Mouse (Mus musculus) erythroblast, embryonic 14.5 days (primary cell): ENCODE results near the gene Dscam. TPM values are rescaled to one million over a fixed set of nuclear protein-coding genes. Genes with fewer than 3 reads are reported as not detected.

Experiments used
- H3K27me3 ChIP-seq: 2 replicates; pipeline ENCODE4 v1.6.1; 2012; ENCODE audit warnings: inconsistent platforms; ENCODE audit not compliant: control insufficient read depth
- H3K36me3 ChIP-seq: 2 replicates; pipeline ENCODE4 v1.6.1; 2012; ENCODE audit warnings: mild to moderate bottlenecking, inconsistent platforms; ENCODE audit not compliant: control insufficient read depth
- H3K4me1 ChIP-seq: 2 replicates; pipeline ENCODE4 v1.6.1; 2012; ENCODE audit warnings: inconsistent platforms; ENCODE audit not compliant: control insufficient read depth
- H3K4me3 ChIP-seq: replicated peaks from 2 replicates; pipeline ENCODE3; 2012; ENCODE audit warnings: moderate library complexity, mild to moderate bottlenecking, inconsistent platforms
- H3K9me3 ChIP-seq: 2 replicates; pipeline ENCODE4 v1.6.1; 2012; ENCODE audit warnings: low read length, inconsistent platforms, mixed read lengths; ENCODE audit not compliant: control insufficient read depth
- GATA1 ChIP-seq: IDR thresholded peaks from 2 replicates; pipeline ENCODE4 v1.6.1; 2012; ENCODE audit warnings: low read length, inconsistent platforms, mixed read lengths
- TAL1 ChIP-seq: IDR thresholded peaks from 3 replicates; pipeline ENCODE4 v1.6.1; 2012; ENCODE audit warnings: low read length, inconsistent platforms, mixed read lengths
- polyA plus RNA-seq: library from polyadenylated mRNA; stranded (reverse); fragments of >175 nt; gene quantifications from 2 replicates; pipeline ENCODE4 v1.2.3, GENCODE M21; 2012

Gene Dscam
- polyA plus RNA-seq, 1 experiment: not detected

- no peaks in the 10 kb centered on the region; the same call in 1 of the 2 replicates for H3K9me3 ChIP-seq
- no peak for TF ChIP-seq GATA1
- TF ChIP-seq TAL1: no peak
- no peak overlapping the region for H3K4me3 ChIP-seq
These were observed 235.8 kb downstream of the Dscam start for GRCm38 (mm10) chr16:96934795-96935194.

DNA sequence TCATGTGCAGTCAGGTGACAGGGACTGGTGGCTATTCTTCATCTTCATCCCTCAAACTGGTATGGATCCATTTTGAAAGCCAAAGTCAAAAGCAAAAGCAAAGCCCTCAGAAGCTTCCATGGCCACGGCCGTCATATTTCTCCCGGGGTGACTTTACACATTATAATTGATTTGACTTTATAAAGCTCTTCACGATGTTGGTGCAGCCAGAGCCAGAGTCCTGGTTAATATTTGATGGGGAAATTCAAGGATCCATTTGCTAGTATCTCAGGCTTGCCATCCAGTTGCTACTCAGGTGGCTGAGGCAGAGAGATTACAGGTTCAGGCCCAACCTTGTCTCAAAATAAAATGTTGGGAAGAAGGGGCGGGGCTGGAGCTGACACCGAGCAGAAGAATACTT, 238.3 kb downstream of the Dscam start:
- no peaks in the 10 kb centered on the region; the same call in 1 of the 2 replicates for H3K9me3 ChIP-seq
- peaks cover 2% of the 10 kb centered on the region for H3K4me1 ChIP-seq
- TF ChIP-seq TAL1: no peak
- peaks cover 49% of the 10 kb centered on the region for H3K27me3 ChIP-seq
- no peaks in the 10 kb centered on the region for H3K36me3 ChIP-seq
- no peak overlapping the region for H3K4me3 ChIP-seq

More at GRCm38 (mm10) chr16:96934795-96935194, 235.8 kb downstream of the Dscam start:
- Histone ChIP-seq H3K27me3 (peaks cover 67% of the 10 kb centered on the region), H3K36me3 (no peaks in the 10 kb centered on the region), H3K4me1 (peaks cover 2% of the 10 kb centered on the region)

DNA sequence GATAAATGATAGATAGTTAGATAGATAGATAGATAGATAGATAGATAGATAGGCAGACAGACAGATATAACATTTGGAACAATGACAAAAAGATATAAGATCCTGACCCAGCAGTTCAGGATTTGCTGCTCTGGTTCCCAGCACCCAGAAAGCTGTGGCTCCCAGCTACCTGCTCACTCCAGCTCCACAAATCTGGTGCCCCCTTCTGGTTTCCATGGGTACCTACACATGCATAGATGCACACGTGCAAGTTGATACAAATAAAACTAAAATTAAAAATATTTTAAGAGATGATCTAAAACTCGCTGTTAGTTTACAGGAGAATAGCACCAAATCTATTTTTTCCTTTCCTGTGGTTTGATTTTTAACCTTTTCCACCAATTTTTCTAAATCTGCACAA, 238.8 kb downstream of the Dscam start:
- peaks cover 2% of the 10 kb centered on the region for H3K4me1 ChIP-seq
- no peak overlapping the region for H3K4me3 ChIP-seq
- no peaks in the 10 kb centered on the region for H3K36me3 ChIP-seq

DNA sequence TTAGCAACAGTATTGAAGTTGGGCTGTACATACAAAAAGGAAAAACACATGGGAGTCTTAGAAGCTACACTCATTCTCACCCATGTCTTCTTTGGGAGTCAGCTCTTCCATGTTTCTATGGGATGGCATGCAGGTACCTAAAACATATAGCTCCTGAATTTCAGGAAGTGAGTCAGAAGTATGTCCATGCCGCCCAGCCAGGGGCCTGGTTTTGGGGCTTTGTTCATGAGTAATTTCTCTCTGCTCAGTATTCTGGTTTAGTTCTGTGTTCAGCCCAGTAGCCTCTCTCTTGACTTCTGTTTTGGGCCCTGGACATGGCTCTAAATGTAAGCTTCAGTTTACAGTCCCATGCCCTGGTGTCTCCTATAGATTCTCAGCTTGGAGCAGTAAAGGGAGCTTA, 242.5 kb downstream of the Dscam start:
- no peaks in the 10 kb centered on the region for H3K36me3 ChIP-seq
- peaks cover 44% of the 10 kb centered on the region for H3K27me3 ChIP-seq
- no peaks in the 10 kb centered on the region; the same call in 1 of the 2 replicates for H3K4me1 ChIP-seq
- H3K4me3 ChIP-seq: no peak overlapping the region
- TF ChIP-seq TAL1 (no peak), GATA1 (no peak)
- H3K9me3 ChIP-seq: peaks cover 4% of the 10 kb centered on the region; the same call in 1 of the 2 replicates

More for the DNA sequence above, 238.8 kb downstream of the Dscam start:
- TF ChIP-seq TAL1 (no peak), GATA1 (no peak)
- H3K9me3 ChIP-seq: no peaks in the 10 kb centered on the region; the same call in 1 of the 2 replicates
- H3K27me3 ChIP-seq: peaks cover 49% of the 10 kb centered on the region

GRCm38 (mm10) chr16:96927408-96927807, 243.1 kb downstream of the Dscam start:
- peaks cover 44% of the 10 kb centered on the region for H3K27me3 ChIP-seq
- TF ChIP-seq GATA1 (no peak), TAL1 (no peak)
- no peaks in the 10 kb centered on the region for H3K36me3 ChIP-seq
- no peak overlapping the region for H3K4me3 ChIP-seq
- peaks cover 4% of the 10 kb centered on the region; the same call in 1 of the 2 replicates for H3K9me3 ChIP-seq
- H3K4me1 ChIP-seq: no peaks in the 10 kb centered on the region; the same call in 1 of the 2 replicates

GRCm38 (mm10) chr16:96926977-96927376, 243.6 kb downstream of the Dscam start:
- Histone ChIP-seq H3K9me3 (peaks cover 4% of the 10 kb centered on the region; the same call in 1 of the 2 replicates), H3K4me1 (no peaks in the 10 kb centered on the region; the same call in 1 of the 2 replicates), H3K36me3 (no peaks in the 10 kb centered on the region), H3K27me3 (peaks cover 46% of the 10 kb centered on the region), H3K4me3 (no peak overlapping the region)
- TF ChIP-seq GATA1: no peak
- TF ChIP-seq TAL1: no peak

DNA sequence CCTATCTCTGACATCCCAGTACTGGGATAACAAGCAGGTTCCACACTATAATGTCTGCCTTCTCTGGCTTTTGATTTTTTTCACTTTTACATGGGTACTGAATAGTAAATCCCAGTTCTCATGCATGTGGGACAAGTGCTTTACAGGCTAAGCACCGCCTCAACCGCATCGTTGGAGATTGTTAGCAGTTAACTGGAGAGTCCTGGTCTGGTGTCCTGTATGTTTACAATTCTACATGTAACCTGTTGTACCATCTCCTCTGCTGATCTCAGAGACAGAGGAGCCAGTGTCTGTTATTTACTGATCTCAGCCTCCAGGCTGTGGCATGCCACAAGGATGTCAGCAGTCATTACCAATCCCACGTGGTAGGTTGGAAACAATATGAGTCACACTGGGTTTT, 246.6 kb downstream of the Dscam start:
- Histone ChIP-seq H3K27me3 (peaks cover 36% of the 10 kb centered on the region), H3K4me1 (peaks cover 28% of the 10 kb centered on the region)
- TF ChIP-seq TAL1 (no peak), GATA1 (no peak)

DNA sequence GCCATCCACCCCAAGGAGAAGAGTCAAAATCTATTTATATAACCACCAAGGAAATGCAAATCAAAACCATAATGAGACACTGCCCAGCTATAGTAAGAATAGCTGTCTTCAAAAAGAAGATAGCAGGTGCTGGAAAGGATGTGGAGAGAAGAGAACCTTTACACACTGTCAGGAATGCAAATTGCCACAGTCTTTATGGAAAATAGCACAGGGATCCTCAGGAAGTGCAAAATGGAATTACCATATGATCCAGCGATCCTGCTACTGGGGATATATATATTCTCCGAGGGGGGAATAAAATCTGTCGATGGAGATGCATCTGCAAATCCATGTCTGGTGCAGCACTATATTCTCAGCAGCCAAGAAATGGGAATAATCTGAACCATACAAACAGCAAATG, 256.1 kb downstream of the Dscam start:
- Histone ChIP-seq H3K27me3 (peaks cover 12% of the 10 kb centered on the region), H3K4me3 (no peak overlapping the region), H3K9me3 (no peaks in the 10 kb centered on the region), H3K4me1 (peaks cover 62% of the 10 kb centered on the region), H3K36me3 (no peaks in the 10 kb centered on the region)
- TF ChIP-seq GATA1: no peak
- no peak for TF ChIP-seq TAL1

More for the DNA sequence above, 246.6 kb downstream of the Dscam start:
- peaks cover 4% of the 10 kb centered on the region; the same call in 1 of the 2 replicates for H3K9me3 ChIP-seq
- H3K36me3 ChIP-seq: no peaks in the 10 kb centered on the region
- no peak overlapping the region for H3K4me3 ChIP-seq

DNA sequence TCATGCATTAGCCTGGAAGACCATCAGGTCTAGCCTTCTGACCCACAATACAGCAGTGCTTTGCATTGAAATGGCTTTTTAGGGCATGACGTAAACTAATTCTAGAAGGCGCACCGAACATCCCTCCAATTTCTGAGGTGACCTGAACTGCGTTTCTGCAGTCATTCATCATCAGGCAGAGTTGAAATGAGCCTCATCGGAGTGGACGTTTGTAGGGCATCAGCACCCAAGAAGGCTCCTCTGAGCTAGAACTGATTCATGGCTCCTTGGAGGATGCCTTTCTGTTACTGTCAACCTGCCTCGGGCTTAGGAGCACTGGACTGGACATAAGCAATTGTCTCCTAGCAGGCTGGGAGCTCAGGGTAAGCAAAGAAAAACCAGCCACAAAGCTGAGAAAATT, 257.7 kb downstream of the Dscam start:
- Histone ChIP-seq H3K9me3 (no peaks in the 10 kb centered on the region), H3K4me1 (peaks cover 57% of the 10 kb centered on the region), H3K27me3 (peaks cover 12% of the 10 kb centered on the region), H3K36me3 (no peaks in the 10 kb centered on the region; the same call in 1 of the 2 replicates), H3K4me3 (no peak overlapping the region)
- no peak for TF ChIP-seq GATA1
- TF ChIP-seq TAL1: no peak

- Histone ChIP-seq H3K4me3 (no peak overlapping the region), H3K27me3 (peaks cover 12% of the 10 kb centered on the region), H3K9me3 (no peaks in the 10 kb centered on the region), H3K4me1 (peaks cover 57% of the 10 kb centered on the region), H3K36me3 (peaks cover 3% of the 10 kb centered on the region; the same call in 1 of the 2 replicates)
- TF ChIP-seq TAL1: no peak
- no peak for TF ChIP-seq GATA1
These were observed 258.4 kb downstream of the Dscam start for GRCm38 (mm10) chr16:96912103-96912502.
